Mouse (Mus musculus) bone marrow, adult 2 months (tissue): ENCODE measurements around the gene Tmem242.

Experiments
- CTCF ChIP-seq: fragments of 200-500 bp; IDR thresholded peaks from 2 replicates; pipeline ENCODE4 v1.5.1; 2011; ENCODE audit warnings: low read length, control low read depth; ENCODE audit not compliant: control insufficient read depth, insufficient read depth
- POLR2A ChIP-seq: fragments of 200-500 bp; IDR thresholded peaks from 2 replicates; pipeline ENCODE4 v1.6.1; 2011; ENCODE audit warnings: low read depth, mild to moderate bottlenecking, control low read depth, low read length, borderline replicate concordance; ENCODE audit not compliant: control insufficient read depth

- TF ChIP-seq CTCF (no peak), POLR2A (no peak)
These were observed 14.9 kb downstream of the Tmem242 start for GRCm38 (mm10) chr17:5425204-5425603.
